Mouse (Mus musculus) cerebellum, postnatal 10 days (tissue): Measurements from ENCODE around the gene Tram2.

Experiments used
- DNase-seq, 2 experiments: peaks; one replicate each; pipeline ENCODE4 v3.0.0; 2021; ENCODE audit warnings: mixed read lengths in 2 of 2

Gene Tram2

GRCm38 (mm10) chr1:21079217-21079773 is at the start of gene Tram2:
Gene Tram2 (minus strand): TSS chr1:21079229.
- peak; percentile 99 for DNase-seq

GRCm38 (mm10) chr1:21124713-21125336 is 45.8 kb upstream of the Tram2 start:
- DNase-seq, result no peak

DNA sequence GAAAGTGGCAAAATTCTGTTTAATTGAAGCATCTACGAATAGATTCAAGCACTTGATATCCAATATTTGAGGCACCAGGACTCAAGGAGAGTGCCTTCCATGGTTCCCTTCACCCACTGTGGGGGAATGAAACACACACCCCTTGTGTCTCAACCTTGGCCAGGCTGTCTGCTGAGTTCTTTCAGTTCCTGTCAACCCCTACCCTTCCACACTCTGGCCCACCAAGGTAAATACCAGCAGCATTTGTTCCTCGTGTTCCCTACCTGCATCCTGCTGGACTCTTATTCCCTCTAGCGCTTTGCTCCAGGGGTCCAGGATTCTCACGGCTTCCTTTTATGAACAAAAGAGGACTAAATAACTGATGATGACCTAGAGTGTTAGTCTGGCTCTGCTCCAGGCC is 24.8 kb upstream of the Tram2 start:
- peak in 1 of 2 experiments; percentile 3 for DNase-seq

DNA sequence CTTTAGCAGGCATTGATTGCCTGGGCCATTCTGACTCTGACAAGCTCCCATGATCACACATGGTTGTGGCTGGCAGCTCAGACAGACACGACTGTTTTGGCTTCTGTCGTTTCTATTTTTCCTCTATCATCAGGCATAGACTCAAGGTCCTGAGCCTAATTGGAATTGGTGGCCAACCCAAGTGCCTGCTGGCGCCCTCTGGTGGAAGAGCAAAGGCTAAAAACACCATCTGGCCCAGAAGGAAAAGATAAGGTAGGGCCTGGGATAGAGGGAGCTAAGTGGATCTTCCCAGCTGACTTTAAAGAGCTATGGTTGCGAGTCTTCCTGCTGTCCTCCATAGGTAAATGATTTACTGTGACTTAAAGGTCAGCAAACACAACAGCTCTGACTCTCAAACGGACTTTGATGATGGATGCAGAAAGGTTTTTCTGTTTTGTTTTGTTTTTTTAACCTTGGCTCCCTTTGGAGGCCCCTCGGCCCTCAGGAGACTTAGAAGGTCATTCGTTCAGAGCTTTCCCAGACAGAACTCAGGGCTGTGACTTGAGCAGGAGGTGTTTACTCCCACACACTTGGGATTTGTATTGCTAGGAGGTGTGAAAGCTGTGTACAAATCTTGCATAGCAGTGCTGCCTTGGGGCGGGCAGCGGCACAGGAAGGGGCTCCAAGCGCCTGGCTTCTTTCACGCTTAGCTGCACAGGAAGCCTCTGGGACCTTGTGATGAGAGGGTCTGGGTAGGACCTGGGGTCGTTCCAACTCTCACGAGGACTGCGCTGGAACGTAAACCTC is 22.4 kb upstream of the Tram2 start:
- DNase-seq, result peak; percentile 91

DNA sequence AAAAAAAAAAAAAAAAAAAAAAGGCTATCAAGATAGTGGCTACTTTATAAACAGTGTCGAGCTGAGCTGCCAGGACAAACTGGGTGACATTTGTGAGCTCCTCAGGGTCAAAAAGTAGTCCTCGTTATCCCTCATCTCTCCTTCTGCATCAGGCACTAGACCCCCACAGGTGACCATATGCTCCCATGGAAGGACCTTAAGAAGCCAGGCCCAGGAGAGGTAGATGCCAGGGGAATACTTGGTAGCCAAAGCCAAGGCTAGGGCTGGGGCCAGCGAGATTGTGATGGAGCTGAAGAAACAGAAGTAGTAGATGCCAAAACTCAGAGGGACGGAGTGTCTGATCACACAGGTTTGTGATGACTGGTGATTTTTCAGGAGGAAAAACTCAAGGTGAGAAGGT is 21.7 kb upstream of the Tram2 start:
- DNase-seq, result peak in 1 of 2 experiments; percentile 76

- DNase-seq, result peak; percentile 57 to 62
Observed at GRCm38 (mm10) chr1:21097001-21097989, 18.3 kb upstream of the Tram2 start.

DNA sequence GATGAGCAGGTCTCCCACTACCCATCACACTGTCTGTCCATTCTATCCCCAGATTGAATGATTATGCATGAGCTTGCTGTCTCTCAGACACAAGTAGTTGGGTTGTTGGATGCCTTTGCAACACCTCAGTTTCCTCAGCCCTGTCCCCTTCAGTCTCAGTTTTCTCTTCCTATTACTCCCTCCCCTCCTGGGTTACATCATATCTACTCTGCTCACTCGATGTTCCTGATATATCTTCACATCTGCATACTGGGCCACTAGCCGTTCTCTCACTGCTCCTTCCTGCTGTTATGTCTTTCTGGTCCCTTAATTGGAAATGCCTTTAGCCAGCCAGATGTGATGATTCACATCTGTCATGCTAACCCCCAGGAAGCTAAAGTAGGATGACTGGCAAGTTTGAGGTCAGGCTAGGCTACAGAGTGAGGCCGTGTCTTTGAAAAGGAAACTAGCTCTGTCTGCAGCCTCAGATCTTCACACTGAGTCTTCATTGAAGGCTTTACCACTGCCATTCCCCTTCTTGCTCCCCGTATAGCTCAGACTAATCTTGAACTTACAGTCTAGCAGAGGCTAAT is 15.7 kb upstream of the Tram2 start:
- no peak for DNase-seq

DNA sequence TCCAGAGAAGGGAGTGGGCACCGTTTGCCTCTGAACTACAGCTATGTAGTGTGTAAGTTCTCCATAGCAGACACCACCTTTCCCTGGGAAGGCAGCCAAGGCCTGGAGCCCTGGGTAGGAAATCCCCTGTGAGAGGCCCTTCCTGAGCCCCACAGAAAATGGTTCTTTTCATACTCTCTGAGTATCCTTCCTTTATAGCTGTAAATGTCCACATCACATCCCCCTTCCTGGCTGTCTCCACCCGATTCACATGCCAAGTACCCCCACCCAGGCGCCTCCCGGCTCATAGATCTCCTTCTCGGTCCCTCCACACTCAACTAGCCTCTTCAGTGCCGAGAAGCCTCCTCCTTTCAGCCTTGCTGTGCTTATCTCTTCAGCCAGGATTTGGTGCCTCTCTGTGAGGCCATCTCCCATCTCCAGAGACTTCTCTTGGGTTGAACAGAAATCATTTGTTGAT is 10.7 kb upstream of the Tram2 start:
- DNase-seq, result peak in 1 of 2 experiments; percentile 17

DNA sequence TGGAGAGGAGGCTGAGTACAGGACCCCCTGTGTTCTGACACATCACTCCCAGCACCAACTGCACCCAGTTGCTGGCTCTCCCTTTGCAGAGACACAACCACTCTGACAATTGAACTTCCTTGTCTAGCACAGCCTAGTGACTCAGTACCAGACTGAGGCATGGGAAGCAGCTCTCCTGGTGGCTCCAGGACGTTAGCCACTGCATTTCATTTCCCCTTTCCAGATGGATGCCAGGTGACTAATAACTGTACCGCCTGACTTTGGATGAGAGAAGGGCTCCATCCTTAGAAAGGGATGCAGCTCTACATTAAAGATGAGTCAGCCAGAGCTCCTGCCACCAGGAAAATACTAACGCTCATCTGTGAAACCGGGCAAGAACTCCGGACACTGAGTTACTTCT is 7.3 kb upstream of the Tram2 start:
- no peak for DNase-seq

- DNase-seq, result no peak
Observed at GRCm38 (mm10) chr1:21084661-21085060, 5.6 kb upstream of the Tram2 start.

GRCm38 (mm10) chr1:21080362-21080761 is 1.3 kb upstream of the Tram2 start:
- DNase-seq, result no peak

- peak in 1 of 2 experiments; percentile 45 for DNase-seq
Observed at GRCm38 (mm10) chr1:21078481-21079214, 381 bp downstream of the Tram2 start.

DNA sequence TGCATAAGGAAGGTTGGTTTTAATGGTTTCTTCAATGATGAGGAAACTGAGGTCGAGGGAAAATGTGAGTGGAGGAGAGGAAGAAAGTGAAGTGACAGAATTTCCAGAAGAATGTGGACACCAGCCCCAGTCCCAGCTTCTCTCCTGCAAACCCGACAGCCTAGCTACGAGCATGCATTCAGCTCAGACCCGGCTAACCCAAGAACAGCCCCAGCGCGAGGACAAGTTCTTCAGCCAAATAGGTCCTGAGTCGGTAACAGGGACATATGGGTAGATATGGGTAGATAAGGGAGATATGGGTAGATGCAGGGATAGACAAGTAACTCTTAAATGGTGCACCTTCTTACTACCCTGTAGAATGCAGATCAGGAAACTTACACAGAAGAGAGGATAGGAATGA is 1.4 kb downstream of the Tram2 start:
- DNase-seq, result no peak

DNA sequence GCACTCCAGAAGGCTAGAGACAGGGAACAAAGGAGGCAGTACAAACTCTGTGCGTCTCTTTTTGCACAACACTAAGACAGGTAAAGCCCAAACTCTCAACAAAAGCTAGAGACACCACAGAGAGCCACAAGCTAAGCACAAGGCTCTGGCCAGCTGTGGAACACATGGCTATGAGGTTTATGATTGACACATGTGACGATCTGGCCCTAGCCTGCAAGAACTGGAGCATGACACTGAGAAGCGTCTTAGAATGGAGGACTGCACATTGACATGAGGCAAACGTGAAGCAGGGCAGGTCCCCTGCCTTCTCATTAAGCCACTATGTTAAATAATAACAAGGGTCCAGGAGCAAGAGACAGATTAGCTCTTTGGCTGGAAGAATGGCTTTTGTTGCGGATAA is 1.8 kb downstream of the Tram2 start:
- no peak for DNase-seq

DNA sequence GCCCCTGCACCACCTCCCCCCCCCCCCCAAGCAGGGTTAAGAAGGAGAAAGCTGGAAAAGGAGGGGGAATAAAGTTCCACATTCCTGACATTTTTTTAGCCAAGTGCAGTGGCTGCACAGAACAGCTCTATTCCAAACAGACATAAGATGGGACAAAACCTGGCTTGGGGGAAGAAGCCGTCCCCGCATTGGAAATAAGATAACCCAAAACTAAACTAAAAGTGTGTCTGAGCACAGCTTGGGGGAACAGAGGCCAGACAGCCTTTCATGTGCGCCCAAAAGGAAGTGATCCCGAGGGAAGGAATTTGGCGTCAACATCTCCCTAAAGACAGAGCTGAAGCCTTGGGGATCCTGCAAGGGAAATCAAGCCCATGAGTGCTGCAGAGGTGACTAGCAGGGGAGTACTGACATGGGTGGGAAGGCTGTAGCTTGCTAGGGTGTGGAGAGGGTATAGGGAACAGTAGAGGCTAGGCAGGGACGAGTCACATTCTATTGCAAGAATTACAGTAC is 3.0 kb downstream of the Tram2 start:
- DNase-seq, result no peak

DNA sequence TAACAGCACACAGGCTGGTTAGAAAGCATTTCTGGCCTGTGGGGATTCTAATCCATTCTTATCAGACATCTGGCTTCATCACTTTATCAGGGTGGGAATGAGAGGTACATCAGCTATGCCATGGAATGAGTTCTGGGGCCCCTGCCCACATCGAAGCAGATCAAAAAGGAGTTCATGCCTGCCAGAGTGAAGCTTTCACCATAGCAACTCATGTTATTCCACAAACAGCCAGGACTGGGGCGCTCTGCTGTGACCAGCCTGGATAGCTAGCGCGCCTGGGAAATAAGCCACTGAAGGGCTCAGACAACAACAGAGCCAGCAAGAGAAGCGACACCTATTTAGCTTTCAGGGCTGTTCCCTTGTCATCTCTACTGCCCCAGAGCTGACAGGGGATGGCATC is 4.8 kb downstream of the Tram2 start:
- peak; percentile 61 to 64 for DNase-seq

- no peak for DNase-seq
Observed at GRCm38 (mm10) chr1:21072875-21073444, 6.1 kb downstream of the Tram2 start.

DNA sequence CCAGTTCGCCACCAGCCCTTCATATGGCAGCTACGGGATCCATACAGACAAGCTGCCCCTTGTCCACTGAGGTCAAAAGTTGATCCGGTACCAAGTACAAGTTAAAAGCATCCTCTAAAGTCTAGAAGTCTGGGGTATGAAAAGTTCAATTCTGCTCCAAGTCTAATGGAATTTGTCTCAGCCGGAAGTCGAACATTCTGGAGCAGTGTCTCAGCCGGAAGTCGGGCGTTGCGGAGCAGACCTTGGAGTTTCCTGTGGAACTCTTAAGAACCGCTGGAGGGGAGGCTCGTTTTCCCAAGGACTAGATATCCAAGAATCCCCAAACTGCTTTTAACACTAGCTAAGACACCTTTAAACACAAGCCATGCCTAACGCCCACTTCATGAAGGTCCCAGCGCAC is 8.4 kb downstream of the Tram2 start:
- DNase-seq, result no peak

DNA sequence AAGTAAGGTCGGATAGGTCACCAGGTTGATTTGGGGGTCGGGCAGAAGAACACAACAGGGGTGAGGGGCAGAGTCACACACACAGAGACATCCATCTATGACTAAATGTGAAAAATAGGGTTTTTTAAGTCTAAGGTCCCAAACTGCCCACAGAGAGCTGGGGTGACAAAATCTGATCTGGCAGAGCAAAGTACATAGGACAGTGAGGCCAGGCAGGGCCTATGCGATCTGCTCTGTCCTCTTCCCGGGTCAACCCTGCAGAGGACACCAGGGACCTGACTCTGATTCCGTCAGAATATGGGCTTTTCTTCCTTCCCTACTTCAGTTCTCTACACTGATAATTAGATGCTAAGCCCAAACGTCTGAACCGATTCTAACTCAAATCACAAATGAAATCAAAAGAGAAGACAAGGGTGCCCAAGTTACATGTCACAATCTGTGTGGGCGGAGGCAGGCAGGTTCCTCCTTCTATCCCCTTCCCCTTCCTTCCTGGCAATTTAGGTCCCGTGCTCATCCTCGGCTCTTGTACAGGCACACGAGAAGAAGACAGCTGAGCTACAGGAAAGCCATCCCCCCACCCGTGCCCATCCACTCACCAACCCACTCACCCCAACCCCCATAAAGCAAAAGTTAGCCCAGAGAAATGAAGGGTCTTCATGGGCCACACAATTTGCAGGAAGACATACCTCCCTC is 9.1 kb downstream of the Tram2 start:
- DNase-seq, result no peak

DNA sequence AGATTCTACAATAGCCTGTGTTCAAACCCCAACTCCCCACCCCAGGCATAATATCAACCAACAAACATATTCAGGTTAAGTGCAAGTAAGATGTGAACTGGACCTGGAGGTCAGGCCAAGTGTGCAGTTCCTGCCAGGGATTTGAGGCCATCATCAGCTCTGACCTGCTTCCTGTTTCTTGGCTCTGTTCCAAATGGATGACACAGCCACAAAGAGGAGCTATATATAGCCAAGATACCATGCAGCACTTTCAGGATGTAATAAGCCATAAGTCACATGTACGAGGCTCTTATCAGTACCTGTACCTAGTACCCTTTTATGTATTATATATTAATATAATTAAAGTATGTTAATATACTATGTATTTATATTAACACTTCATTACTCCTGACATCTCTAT is 10.5 kb downstream of the Tram2 start:
- DNase-seq, result peak; percentile 25 to 34
